Mouse (Mus musculus) C2C12 (cell line): ENCODE results near the gene Tgm1.

Experiments
- CTCF ChIP-seq: IDR thresholded peaks from one replicate; pipeline ENCODE4 v1.5.1; 2011; ENCODE audit not compliant: control insufficient read depth, insufficient read depth, insufficient read length
- FOSL1 ChIP-seq: IDR thresholded peaks from one replicate; pipeline ENCODE4 v1.8.0; 2011; ENCODE audit warnings: mild to moderate bottlenecking, low read length; ENCODE audit not compliant: poor library complexity, insufficient read depth, severe bottlenecking
- USF1 ChIP-seq: IDR thresholded peaks from one replicate; pipeline ENCODE4 v1.6.1; 2011; ENCODE audit warnings: low read depth, mild to moderate bottlenecking, control low read depth, moderate library complexity

DNA sequence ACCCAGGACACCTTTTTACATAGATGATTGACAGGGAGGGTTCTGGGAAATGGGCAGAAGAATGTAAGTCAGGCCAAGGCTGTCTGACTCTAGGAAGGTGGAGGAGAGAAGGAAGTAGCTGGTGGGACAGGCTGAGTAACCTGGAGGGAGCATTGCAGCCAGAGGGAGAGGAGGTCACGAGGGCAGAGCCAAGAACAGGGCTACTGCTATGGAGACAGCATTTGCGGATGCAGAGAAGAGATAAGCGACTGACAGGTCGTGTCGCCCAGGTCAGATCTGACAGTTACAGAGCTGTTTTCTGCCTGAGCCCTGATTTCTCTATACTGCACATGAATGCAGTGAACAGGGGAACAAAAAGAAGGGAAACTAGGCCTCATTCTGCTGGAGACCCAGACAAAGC is 6.3 kb downstream of the Tgm1 start:
- TF ChIP-seq CTCF = no peak
- TF ChIP-seq USF1 = no peak
- no peak for TF ChIP-seq FOSL1
